Mouse (Mus musculus): ENCODE measurements around the gene Prcp. TPM values are rescaled to one million over a fixed set of nuclear protein-coding genes. Genes with fewer than 3 reads are reported as not detected.
A peak's percentile ranks its signal among the peaks of the same experiment; 100 is the strongest.

Gene Prcp
- polyA plus RNA-seq, 1 experiment, result 26.8 TPM

- Histone ChIP-seq H3K4me3 (ENCODE audit: extremely low read depth, insufficient read depth, insufficient read length) (no peak overlapping the region), H3K36me3 (ENCODE audit: control insufficient read depth, insufficient read depth, low read length) (peaks cover 3% of the 10 kb centered on the region; the same call in 1 of the 2 replicates), H3K27ac (ENCODE audit: insufficient read depth, low read length) (no peak overlapping the region), H3K4me1 (ENCODE audit: control insufficient read depth, insufficient read depth, insufficient read length) (no peaks in the 10 kb centered on the region), H3K27me3 (ENCODE audit: control insufficient read depth, insufficient read depth, low read length) (no peaks in the 10 kb centered on the region)
- TF ChIP-seq POLR2A (IDR thresholded peaks at IDR 0.05; ENCODE audit: low read depth, low read length) (no peak), CTCF (IDR thresholded peaks at IDR 0.05; ENCODE audit: extremely low read depth, insufficient read depth, insufficient read length, insufficient replicate concordance) (no peak)
- 57% methylated on average over 3 of the region's 3 CpGs for WGBS
- no peak for DNase-seq (ENCODE audit: low read depth in 1 of 2, low spot score in 2 of 2)
These were observed 36.4 kb upstream of the Prcp start for GRCm38 (mm10) chr7:92837907-92838306.

- no peak overlapping the region for H3K27ac ChIP-seq (ENCODE audit: insufficient read depth, low read length)
- no peak for DNase-seq (ENCODE audit: low read depth in 1 of 2, low spot score in 2 of 2)
- no peaks in the 10 kb centered on the region for H3K27me3 ChIP-seq (ENCODE audit: control insufficient read depth, insufficient read depth, low read length)
- 87% methylated on average over 2 of the region's 2 CpGs for WGBS
- H3K4me1 ChIP-seq (ENCODE audit: control insufficient read depth, insufficient read depth, insufficient read length), result no peaks in the 10 kb centered on the region
- H3K4me3 ChIP-seq (ENCODE audit: extremely low read depth, insufficient read depth, insufficient read length), result no peak overlapping the region
- TF ChIP-seq POLR2A (IDR thresholded peaks at IDR 0.05; ENCODE audit: low read depth, low read length), result no peak
- no peak for TF ChIP-seq CTCF (IDR thresholded peaks at IDR 0.05; ENCODE audit: extremely low read depth, insufficient read depth, insufficient read length, insufficient replicate concordance)
- no peaks in the 10 kb centered on the region for H3K36me3 ChIP-seq (ENCODE audit: control insufficient read depth, insufficient read depth, low read length)
These were observed 32.0 kb upstream of the Prcp start for GRCm38 (mm10) chr7:92842254-92842653.

- no peak for DNase-seq (ENCODE audit: low read depth in 1 of 2, low spot score in 2 of 2)
- Histone ChIP-seq H3K36me3 (ENCODE audit: control insufficient read depth, insufficient read depth, low read length) (no peaks in the 10 kb centered on the region), H3K4me3 (ENCODE audit: extremely low read depth, insufficient read depth, insufficient read length) (no peak overlapping the region), H3K27me3 (ENCODE audit: control insufficient read depth, insufficient read depth, low read length) (no peaks in the 10 kb centered on the region), H3K4me1 (ENCODE audit: control insufficient read depth, insufficient read depth, insufficient read length) (no peaks in the 10 kb centered on the region), H3K27ac (ENCODE audit: insufficient read depth, low read length) (no peak overlapping the region)
- WGBS, result 88% methylated on average over 3 of the region's 3 CpGs
- TF ChIP-seq POLR2A (IDR thresholded peaks at IDR 0.05; ENCODE audit: low read depth, low read length), result no peak
- TF ChIP-seq CTCF (IDR thresholded peaks at IDR 0.05; ENCODE audit: extremely low read depth, insufficient read depth, insufficient read length, insufficient replicate concordance), result no peak
These were observed 26.0 kb upstream of the Prcp start for GRCm38 (mm10) chr7:92848246-92848645.

- H3K27me3 ChIP-seq (ENCODE audit: control insufficient read depth, insufficient read depth, low read length), result no peaks in the 10 kb centered on the region
- no peak overlapping the region for H3K27ac ChIP-seq (ENCODE audit: insufficient read depth, low read length)
- 39% methylated on average over 2 of the region's 2 CpGs for WGBS
- H3K4me3 ChIP-seq (ENCODE audit: extremely low read depth, insufficient read depth, insufficient read length), result no peak overlapping the region
- DNase-seq (ENCODE audit: low read depth in 1 of 2, low spot score in 2 of 2), result no peak
- no peaks in the 10 kb centered on the region for H3K36me3 ChIP-seq (ENCODE audit: control insufficient read depth, insufficient read depth, low read length)
- H3K4me1 ChIP-seq (ENCODE audit: control insufficient read depth, insufficient read depth, insufficient read length), result no peaks in the 10 kb centered on the region
- TF ChIP-seq POLR2A (IDR thresholded peaks at IDR 0.05; ENCODE audit: low read depth, low read length) (no peak), CTCF (IDR thresholded peaks at IDR 0.05; ENCODE audit: extremely low read depth, insufficient read depth, insufficient read length, insufficient replicate concordance) (no peak)
These were observed 7.7 kb upstream of the Prcp start for GRCm38 (mm10) chr7:92866526-92866925.

- H3K27ac ChIP-seq (ENCODE audit: insufficient read depth, low read length), result no peak overlapping the region
- WGBS, result 63% methylated on average over 3 of the region's 3 CpGs
- H3K27me3 ChIP-seq (ENCODE audit: control insufficient read depth, insufficient read depth, low read length), result no peaks in the 10 kb centered on the region
- no peaks in the 10 kb centered on the region for H3K4me1 ChIP-seq (ENCODE audit: control insufficient read depth, insufficient read depth, insufficient read length)
- H3K36me3 ChIP-seq (ENCODE audit: control insufficient read depth, insufficient read depth, low read length), result no peaks in the 10 kb centered on the region
- no peak for DNase-seq (ENCODE audit: low read depth in 1 of 2, low spot score in 2 of 2)
- no peak overlapping the region for H3K4me3 ChIP-seq (ENCODE audit: extremely low read depth, insufficient read depth, insufficient read length)
- TF ChIP-seq CTCF (IDR thresholded peaks at IDR 0.05; ENCODE audit: extremely low read depth, insufficient read depth, insufficient read length, insufficient replicate concordance), result no peak
- no peak for TF ChIP-seq POLR2A (IDR thresholded peaks at IDR 0.05; ENCODE audit: low read depth, low read length)
These were observed 4.1 kb upstream of the Prcp start for GRCm38 (mm10) chr7:92870161-92870560.

- Histone ChIP-seq H3K27ac (ENCODE audit: insufficient read depth, low read length) (no peak overlapping the region), H3K36me3 (ENCODE audit: control insufficient read depth, insufficient read depth, low read length) (no peaks in the 10 kb centered on the region), H3K4me3 (ENCODE audit: extremely low read depth, insufficient read depth, insufficient read length) (no peak overlapping the region), H3K27me3 (ENCODE audit: control insufficient read depth, insufficient read depth, low read length) (no peaks in the 10 kb centered on the region), H3K4me1 (ENCODE audit: control insufficient read depth, insufficient read depth, insufficient read length) (no peaks in the 10 kb centered on the region; the same call in 1 of the 2 replicates)
- TF ChIP-seq CTCF (IDR thresholded peaks at IDR 0.05; ENCODE audit: extremely low read depth, insufficient read depth, insufficient read length, insufficient replicate concordance) (no peak), POLR2A (IDR thresholded peaks at IDR 0.05; ENCODE audit: low read depth, low read length) (no peak)
- DNase-seq (ENCODE audit: low read depth in 1 of 2, low spot score in 2 of 2), result no peak
- 85% methylated on average over 4 of the region's 4 CpGs for WGBS
These were observed 2.7 kb upstream of the Prcp start for GRCm38 (mm10) chr7:92871596-92871995.

GRCm38 (mm10) chr7:92874761-92875408 is 615 bp downstream of the Prcp start:
- under 1% methylated on average over 29 of the region's 29 CpGs for WGBS
- TF ChIP-seq CTCF (IDR thresholded peaks at IDR 0.05; ENCODE audit: extremely low read depth, insufficient read depth, insufficient read length, insufficient replicate concordance) (no peak), POLR2A (IDR thresholded peaks at IDR 0.05; ENCODE audit: low read depth, low read length) (peak; percentile 44)

More at GRCm38 (mm10) chr7:92874761-92875408, 615 bp downstream of the Prcp start:
- H3K4me1 ChIP-seq (ENCODE audit: control insufficient read depth, insufficient read depth, insufficient read length), result peaks cover 6% of the 10 kb centered on the region
- peak overlapping the region; percentile 99 for H3K27ac ChIP-seq (ENCODE audit: insufficient read depth, low read length)
- H3K4me3 ChIP-seq (ENCODE audit: extremely low read depth, insufficient read depth, insufficient read length), result peak overlapping the region; percentile 88
- no peaks in the 10 kb centered on the region for H3K27me3 ChIP-seq (ENCODE audit: control insufficient read depth, insufficient read depth, low read length)
- peak; percentile 90 to 93 for DNase-seq (ENCODE audit: low read depth in 1 of 2, low spot score in 2 of 2)
- no peaks in the 10 kb centered on the region for H3K36me3 ChIP-seq (ENCODE audit: control insufficient read depth, insufficient read depth, low read length)
